Mouse (Mus musculus): Measurements from ENCODE around the gene Pmepa1.

Pmepa1 gene

GRCm38 (mm10) chr2:173251675-173252074 lies 24.7 kb downstream of the Pmepa1 start:
- no peak for DNase-seq

- no peak for DNase-seq
Observed at GRCm38 (mm10) chr2:173251133-173251532, 25.2 kb downstream of the Pmepa1 start.

GRCm38 (mm10) chr2:173250411-173250810 lies 25.9 kb downstream of the Pmepa1 start:
- no peak for DNase-seq

GRCm38 (mm10) chr2:173249965-173250364 lies 26.4 kb downstream of the Pmepa1 start:
- DNase-seq: no peak

GRCm38 (mm10) chr2:173249386-173249785 lies 26.9 kb downstream of the Pmepa1 start:
- no peak for DNase-seq

- no peak for DNase-seq
Observed at GRCm38 (mm10) chr2:173248822-173249221, 27.5 kb downstream of the Pmepa1 start.

- no peak for DNase-seq
Observed at GRCm38 (mm10) chr2:173247911-173248310, 28.4 kb downstream of the Pmepa1 start.

GRCm38 (mm10) chr2:173247197-173247596 lies 29.1 kb downstream of the Pmepa1 start:
- DNase-seq: no peak

GRCm38 (mm10) chr2:173246688-173247087 lies 29.6 kb downstream of the Pmepa1 start:
- DNase-seq: no peak

- no peak for DNase-seq
Observed at GRCm38 (mm10) chr2:173245258-173245657, 31.1 kb downstream of the Pmepa1 start.

GRCm38 (mm10) chr2:173244108-173244507 lies 32.2 kb downstream of the Pmepa1 start:
- no peak for DNase-seq

GRCm38 (mm10) chr2:173243616-173244015 lies 32.7 kb downstream of the Pmepa1 start:
- DNase-seq: no peak

- DNase-seq: no peak
Observed at GRCm38 (mm10) chr2:173242874-173243273, 33.5 kb downstream of the Pmepa1 start.

- DNase-seq: no peak
Observed at GRCm38 (mm10) chr2:173240738-173241137, 35.6 kb downstream of the Pmepa1 start.

GRCm38 (mm10) chr2:173238522-173238921 lies 37.8 kb downstream of the Pmepa1 start:
- DNase-seq: no peak

GRCm38 (mm10) chr2:173235435-173236332 lies 40.6 kb downstream of the Pmepa1 start:
- DNase-seq: no peak

GRCm38 (mm10) chr2:173232766-173233099 lies 43.6 kb downstream of the Pmepa1 start:
- no peak for DNase-seq

GRCm38 (mm10) chr2:173232065-173232765 lies 44.1 kb downstream of the Pmepa1 start:
- DNase-seq: no peak

- DNase-seq: peak; percentile 85 to 95
Observed at GRCm38 (mm10) chr2:173229578-173230224, 46.6 kb downstream of the Pmepa1 start.

GRCm38 (mm10) chr2:173228567-173228966 lies 47.8 kb downstream of the Pmepa1 start:
- no peak for DNase-seq

GRCm38 (mm10) chr2:173226792-173227191 lies 49.5 kb downstream of the Pmepa1 start:
- DNase-seq: no peak

- no peak for DNase-seq
Observed at GRCm38 (mm10) chr2:173225906-173226305, 50.4 kb downstream of the Pmepa1 start.

GRCm38 (mm10) chr2:173224832-173225231 lies 51.5 kb downstream of the Pmepa1 start:
- no peak for DNase-seq

- no peak for DNase-seq
Observed at GRCm38 (mm10) chr2:173224097-173224496, 52.2 kb downstream of the Pmepa1 start.
